Mouse (Mus musculus): ENCODE data around the gene Mapt. TPM values are rescaled to one million over a fixed set of nuclear protein-coding genes. Genes with fewer than 3 reads are reported as not detected.

The Mapt gene
- polyA plus RNA-seq, 1 experiment: 53.4 TPM

- Histone ChIP-seq H3K27me3 (replicated peaks; ENCODE audit: control insufficient read depth, insufficient read depth, low read length) (no peaks in the 10 kb centered on the region), H3K36me3 (ENCODE audit: control insufficient read depth, insufficient read depth, low read length) (no peaks in the 10 kb centered on the region; the same call in 1 of the 2 replicates), H3K4me3 (ENCODE audit: insufficient read depth, low read depth, low read length) (no peak overlapping the region), H3K27ac (ENCODE audit: insufficient read depth, low read depth, low read length) (no peak overlapping the region), H3K4me1 (ENCODE audit: control insufficient read depth, insufficient read depth, low read length) (no peaks in the 10 kb centered on the region)
- 84% methylated on average over 5 of the region's 5 CpGs for WGBS
- no peak for DNase-seq
- TF ChIP-seq POLR2A (IDR thresholded peaks at IDR 0.05; ENCODE audit: low read depth, low read length) (no peak), CTCF (conservative IDR thresholded peaks at IDR 0.05; ENCODE audit: insufficient read depth, insufficient read length, low read depth, low read length) (no peak)
These were observed 136.4 kb downstream of the Mapt start for GRCm38 (mm10) chr11:104367486-104368190.

GRCm38 (mm10) chr11:104376291-104376690 is 145.1 kb downstream of the Mapt start:
- H3K27ac ChIP-seq (ENCODE audit: insufficient read depth, low read depth, low read length): no peak overlapping the region
- H3K27me3 ChIP-seq (replicated peaks; ENCODE audit: control insufficient read depth, insufficient read depth, low read length): no peaks in the 10 kb centered on the region
- H3K4me3 ChIP-seq (ENCODE audit: insufficient read depth, low read depth, low read length): no peak overlapping the region
- 92% methylated on average over 3 of the region's 3 CpGs for WGBS
- TF ChIP-seq POLR2A (IDR thresholded peaks at IDR 0.05; ENCODE audit: low read depth, low read length): no peak
- TF ChIP-seq CTCF (conservative IDR thresholded peaks at IDR 0.05; ENCODE audit: insufficient read depth, insufficient read length, low read depth, low read length): no peak
- H3K36me3 ChIP-seq (ENCODE audit: control insufficient read depth, insufficient read depth, low read length): peaks cover 3% of the 10 kb centered on the region; the same call in 1 of the 2 replicates
- no peak for DNase-seq
- H3K4me1 ChIP-seq (ENCODE audit: control insufficient read depth, insufficient read depth, low read length): no peaks in the 10 kb centered on the region

GRCm38 (mm10) chr11:104379635-104380034 is 148.4 kb downstream of the Mapt start:
- WGBS: 49% methylated on average over 1 of the region's 1 CpGs
- no peak overlapping the region for H3K27ac ChIP-seq (ENCODE audit: insufficient read depth, low read depth, low read length)
- no peak overlapping the region for H3K4me3 ChIP-seq (ENCODE audit: insufficient read depth, low read depth, low read length)
- peaks cover 3% of the 10 kb centered on the region; the same call in 1 of the 2 replicates for H3K36me3 ChIP-seq (ENCODE audit: control insufficient read depth, insufficient read depth, low read length)
- H3K27me3 ChIP-seq (replicated peaks; ENCODE audit: control insufficient read depth, insufficient read depth, low read length): no peaks in the 10 kb centered on the region
- peak; percentile 33 for DNase-seq
- TF ChIP-seq CTCF (conservative IDR thresholded peaks at IDR 0.05; ENCODE audit: insufficient read depth, insufficient read length, low read depth, low read length) (peak; percentile 59), POLR2A (IDR thresholded peaks at IDR 0.05; ENCODE audit: low read depth, low read length) (no peak)
- peaks cover 3% of the 10 kb centered on the region; the same call in 1 of the 2 replicates for H3K4me1 ChIP-seq (ENCODE audit: control insufficient read depth, insufficient read depth, low read length)

Other genes with a start within 250 kb of the Mapt start
- gene Crhr1, start 98.5 kb upstream of the Mapt start, polyA plus RNA-seq (2012; rRNA removed): not detected in 2 replicates
- gene Sppl2c, start 45.1 kb upstream of the Mapt start, polyA plus RNA-seq (2012; rRNA removed): 0.08 and 0.26 TPM in 2 replicates
- gene Kansl1, start 237.5 kb downstream of the Mapt start, polyA plus RNA-seq (2012; rRNA removed): 51.8 and 63.7 TPM in 2 replicates